Mouse (Mus musculus): Measurements from ENCODE around the gene Asxl2. TPM values are rescaled to one million over a fixed set of nuclear protein-coding genes. Genes with fewer than 3 reads are reported as not detected.
"Not testable (repeated sequence)": the region's sequence is repeated elsewhere in the genome, so short reads cannot be mapped to it uniquely, and the experiment has no call there.

Asxl2 gene
- polyA plus RNA-seq, 1 experiment from 2014 or later: 13.1 TPM

DNA sequence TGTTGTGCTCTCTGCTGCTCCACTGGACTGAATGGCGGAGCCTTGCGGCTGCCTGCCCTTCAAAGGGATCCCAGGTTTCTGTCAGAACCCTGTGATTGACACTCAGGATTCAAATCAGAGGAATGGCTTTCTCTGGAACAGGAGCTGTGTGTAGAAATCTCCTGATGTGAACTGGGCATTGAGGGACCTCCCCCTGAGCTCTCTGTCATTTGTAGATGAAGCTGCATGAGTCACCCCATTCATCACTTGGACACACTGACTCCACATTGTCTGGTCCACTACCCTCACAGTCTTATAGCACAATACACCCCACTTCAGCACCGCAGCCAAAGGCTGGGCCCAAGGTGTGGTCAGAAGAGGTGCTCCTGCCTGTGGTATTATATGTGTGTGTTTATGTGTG lies 21.0 kb upstream of the Asxl2 start:
- not testable (repeated sequence) for H3K4me3 ChIP-seq; H3K27me3 ChIP-seq (ENCODE audit: insufficient read depth, poor library complexity, severe bottlenecking); H3K27ac ChIP-seq; H3K9me3 ChIP-seq; H3K4me1 ChIP-seq (replicated peaks); DNase-seq (ENCODE audit: low spot score)
- WGBS: 45% methylated on average over 3 of the region's 3 CpGs
- H3K36me3 ChIP-seq: peaks cover 68% of the 10 kb centered on the region

- WGBS: 90% methylated on average over 6 of the region's 6 CpGs
- no peak overlapping the region for H3K27ac ChIP-seq
- no peaks in the 10 kb centered on the region for H3K4me1 ChIP-seq (replicated peaks)
- no peaks in the 10 kb centered on the region for H3K9me3 ChIP-seq
- no peaks in the 10 kb centered on the region for H3K27me3 ChIP-seq (ENCODE audit: insufficient read depth, poor library complexity, severe bottlenecking)
- no peak for DNase-seq (ENCODE audit: low spot score)
- H3K36me3 ChIP-seq: peaks cover 66% of the 10 kb centered on the region
- no peak overlapping the region for H3K4me3 ChIP-seq
Measured at GRCm38 (mm10) chr12:3406585-3406984, 20.1 kb upstream of the Asxl2 start.

GRCm38 (mm10) chr12:3414956-3415355 lies 11.7 kb upstream of the Asxl2 start:
- 91% methylated on average over 4 of the region's 4 CpGs for WGBS
- Histone ChIP-seq H3K36me3 (peaks cover 56% of the 10 kb centered on the region), H3K27ac (no peak overlapping the region), H3K27me3 (ENCODE audit: insufficient read depth, poor library complexity, severe bottlenecking) (no peaks in the 10 kb centered on the region), H3K4me1 (replicated peaks) (no peaks in the 10 kb centered on the region), H3K4me3 (no peak overlapping the region), H3K9me3 (peaks cover 6% of the 10 kb centered on the region; the same call in 1 of the 2 replicates)
- DNase-seq (ENCODE audit: low spot score): no peak

GRCm38 (mm10) chr12:3418761-3419160 lies 7.9 kb upstream of the Asxl2 start:
- Histone ChIP-seq H3K36me3 (peaks cover 80% of the 10 kb centered on the region), H3K27me3 (ENCODE audit: insufficient read depth, poor library complexity, severe bottlenecking) (no peaks in the 10 kb centered on the region), H3K9me3 (peaks cover 6% of the 10 kb centered on the region; the same call in 1 of the 2 replicates), H3K4me3 (no peak overlapping the region), H3K4me1 (replicated peaks) (no peaks in the 10 kb centered on the region), H3K27ac (no peak overlapping the region)
- 92% methylated on average over 3 of the region's 3 CpGs for WGBS
- DNase-seq (ENCODE audit: low spot score): no peak

DNA sequence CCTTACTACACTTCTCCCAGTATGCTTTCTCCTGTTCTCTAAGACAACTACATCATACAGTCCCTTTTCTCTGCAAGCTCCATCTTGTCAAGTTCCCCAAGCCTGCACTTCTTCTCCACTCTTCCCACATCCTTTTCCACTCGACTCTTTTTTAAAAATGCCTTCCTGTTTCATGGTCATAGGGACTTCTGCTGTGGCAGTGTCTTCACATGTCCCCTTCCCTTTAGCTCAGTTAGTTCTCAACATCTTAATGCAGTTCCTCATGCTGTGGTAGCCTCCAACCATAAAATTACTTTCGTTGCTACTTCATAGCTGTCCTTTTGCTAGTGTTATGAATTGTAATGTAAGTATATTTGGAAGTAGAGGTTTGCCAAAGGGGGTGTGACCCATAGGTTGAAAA lies 6.1 kb upstream of the Asxl2 start:
- Histone ChIP-seq H3K36me3 (peaks cover 69% of the 10 kb centered on the region), H3K9me3 (no peaks in the 10 kb centered on the region), H3K27me3 (ENCODE audit: insufficient read depth, poor library complexity, severe bottlenecking) (no peaks in the 10 kb centered on the region), H3K4me1 (replicated peaks) (peaks cover 14% of the 10 kb centered on the region), H3K4me3 (no peak overlapping the region), H3K27ac (no peak overlapping the region)
- no peak for DNase-seq (ENCODE audit: low spot score)
- WGBS: 90% methylated on average over 2 of the region's 2 CpGs

DNA sequence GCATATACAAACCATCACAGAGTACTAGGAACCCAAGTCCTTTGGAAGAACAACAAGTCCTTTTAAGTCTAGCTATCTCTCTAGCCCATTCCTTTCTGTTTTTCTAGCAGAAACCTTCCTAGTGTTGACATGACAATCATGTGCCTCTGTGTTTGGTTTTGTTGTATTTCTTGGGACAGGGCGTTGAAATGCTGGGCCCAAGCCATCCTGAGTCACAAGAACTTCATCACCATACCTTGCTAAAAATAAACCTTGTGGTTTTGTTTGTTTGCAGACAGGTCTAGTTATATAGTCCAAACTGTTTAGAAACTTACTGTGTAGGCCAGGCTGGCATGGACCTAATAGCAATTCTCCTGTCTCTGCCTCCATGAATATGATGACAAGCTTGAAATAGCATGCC lies 3.9 kb upstream of the Asxl2 start:
- Histone ChIP-seq H3K4me3 (no peak overlapping the region), H3K27me3 (ENCODE audit: insufficient read depth, poor library complexity, severe bottlenecking) (no peaks in the 10 kb centered on the region), H3K9me3 (no peaks in the 10 kb centered on the region), H3K4me1 (replicated peaks) (peaks cover 19% of the 10 kb centered on the region), H3K36me3 (peaks cover 48% of the 10 kb centered on the region), H3K27ac (no peak overlapping the region)
- DNase-seq (ENCODE audit: low spot score): no peak
- WGBS: 97% methylated on average over 1 of the region's 1 CpGs

DNA sequence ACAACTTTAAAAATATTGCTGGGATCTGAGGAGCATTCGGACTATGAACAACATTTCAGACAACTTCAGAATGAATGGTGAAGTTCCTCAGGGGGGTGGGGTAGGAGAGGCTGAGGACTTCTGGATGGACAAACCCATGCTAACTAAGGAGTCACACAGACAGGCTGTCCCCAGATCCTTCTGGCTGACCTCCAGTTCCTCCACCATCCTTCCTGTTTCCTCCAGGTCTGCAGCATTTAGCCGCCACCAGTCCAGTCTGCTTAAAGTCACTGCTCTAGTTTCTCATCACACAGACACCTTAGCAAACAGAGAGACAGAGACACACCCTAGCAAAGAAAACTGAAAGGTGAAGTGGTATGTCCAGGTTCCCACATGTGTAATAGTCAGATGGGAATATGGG lies 2.5 kb upstream of the Asxl2 start:
- Histone ChIP-seq H3K9me3 (no peaks in the 10 kb centered on the region), H3K36me3 (peaks cover 40% of the 10 kb centered on the region), H3K27ac (no peak overlapping the region), H3K4me1 (replicated peaks) (peaks cover 25% of the 10 kb centered on the region), H3K27me3 (ENCODE audit: insufficient read depth, poor library complexity, severe bottlenecking) (no peaks in the 10 kb centered on the region), H3K4me3 (no peak overlapping the region)
- WGBS: 89% methylated on average over 2 of the region's 2 CpGs
- no peak for DNase-seq (ENCODE audit: low spot score)

- WGBS: 49% methylated on average over 15 of the region's 15 CpGs
- peak; percentile 19 for DNase-seq (ENCODE audit: low spot score)
- H3K9me3 ChIP-seq: no peaks in the 10 kb centered on the region
- peaks cover 34% of the 10 kb centered on the region for H3K36me3 ChIP-seq
- peaks cover 25% of the 10 kb centered on the region for H3K4me1 ChIP-seq (replicated peaks)
- no peaks in the 10 kb centered on the region for H3K27me3 ChIP-seq (ENCODE audit: insufficient read depth, poor library complexity, severe bottlenecking)
- peak overlapping the region; percentile 76 for H3K4me3 ChIP-seq
- peak overlapping the region; percentile 97 for H3K27ac ChIP-seq
Measured at GRCm38 (mm10) chr12:3425375-3426341, 999 bp upstream of the Asxl2 start.

DNA sequence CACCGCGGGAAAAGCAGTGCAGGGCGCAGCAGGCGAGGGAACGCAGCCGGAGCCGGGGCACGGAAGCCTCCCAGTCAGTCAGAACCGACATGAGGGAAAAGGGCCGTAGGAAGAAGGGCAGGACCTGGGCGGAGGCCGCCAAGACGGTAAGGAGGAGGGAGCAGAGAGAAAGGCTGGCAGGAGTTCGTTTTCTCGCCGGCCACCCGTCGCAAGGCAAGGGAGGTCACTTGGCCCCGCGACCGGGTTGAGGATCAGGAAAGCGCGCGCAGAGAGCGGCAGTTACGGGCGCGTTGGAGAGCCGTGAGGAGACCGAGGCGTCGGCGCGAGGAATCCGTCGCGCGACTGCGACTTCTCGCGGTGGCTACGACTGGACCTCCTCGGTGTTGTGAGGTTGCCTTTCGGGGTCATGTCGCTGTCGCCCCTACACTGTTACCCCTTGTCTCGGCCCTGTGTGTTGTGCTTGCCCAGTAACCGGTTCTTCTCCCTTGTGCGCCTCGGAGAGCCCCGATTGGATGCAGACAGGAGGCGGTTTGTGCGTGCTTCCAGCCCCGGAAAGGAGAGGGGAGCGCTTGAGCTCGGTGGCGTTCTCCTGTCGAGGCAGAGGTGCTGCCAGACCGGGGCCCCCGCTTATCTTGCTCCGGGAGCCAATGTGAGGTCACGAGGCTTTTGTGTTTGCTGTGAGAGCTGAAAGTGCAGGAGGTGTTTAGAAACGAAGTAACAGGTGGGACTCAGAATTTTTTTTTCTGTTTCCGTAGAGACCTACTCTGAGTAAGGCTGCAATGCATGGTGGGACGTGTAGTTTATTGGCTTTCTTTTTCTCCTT lies 621 bp downstream of the Asxl2 start:
- Histone ChIP-seq H3K9me3 (no peaks in the 10 kb centered on the region), H3K36me3 (peaks cover 25% of the 10 kb centered on the region), H3K4me3 (peak overlapping the region; percentile 76), H3K27ac (peak overlapping the region; percentile 97), H3K27me3 (ENCODE audit: insufficient read depth, poor library complexity, severe bottlenecking) (no peaks in the 10 kb centered on the region), H3K4me1 (replicated peaks) (peaks cover 25% of the 10 kb centered on the region)
- peak; percentile 78 for DNase-seq (ENCODE audit: low spot score)
- under 1% methylated on average over 65 of the region's 65 CpGs for WGBS

DNA sequence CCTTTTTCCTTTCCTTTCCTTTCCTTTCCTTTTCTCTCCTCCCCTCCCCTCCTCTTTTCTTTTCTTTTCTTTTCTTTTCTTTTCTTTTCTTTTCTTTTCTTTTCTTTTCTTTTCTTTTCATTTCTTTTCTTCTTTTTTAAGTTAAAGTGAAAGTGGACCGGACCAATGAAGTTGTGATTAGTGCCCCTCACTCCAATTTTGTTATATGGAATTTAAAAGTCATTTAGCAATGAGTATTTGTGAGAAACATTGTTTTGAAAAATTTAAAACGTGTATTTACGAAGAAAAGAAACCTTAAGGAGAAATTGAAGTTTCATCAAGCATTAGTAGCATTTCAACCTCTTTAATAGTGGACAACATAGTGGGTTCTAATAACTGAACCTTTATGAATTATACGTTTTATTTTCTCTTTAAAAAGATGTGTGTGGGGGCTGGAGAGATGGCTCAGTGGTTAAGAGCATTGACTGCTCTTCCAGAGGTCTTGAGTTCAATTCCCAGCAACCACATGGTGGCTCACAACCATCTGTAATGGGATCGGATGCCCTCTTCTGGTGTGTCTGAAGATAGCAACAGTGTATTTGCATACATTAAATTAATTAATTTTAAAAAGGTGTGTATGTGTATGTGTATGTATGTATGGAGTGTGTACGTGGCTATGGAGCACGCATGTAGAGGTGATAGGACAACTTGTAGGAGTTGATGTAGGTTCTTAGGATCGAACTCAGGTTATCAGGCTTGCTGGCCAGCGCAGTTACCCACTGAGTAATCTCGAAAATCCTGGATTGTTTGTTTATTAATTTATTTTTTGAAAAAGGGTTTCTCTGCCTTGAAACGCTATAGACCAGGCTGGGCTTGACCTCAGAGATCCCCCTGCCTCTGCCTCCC lies 1.5 kb downstream of the Asxl2 start:
- WGBS: 66% methylated on average over 11 of the region's 11 CpGs
- Histone ChIP-seq H3K4me3 (peak overlapping the region; percentile 76), H3K27me3 (ENCODE audit: insufficient read depth, poor library complexity, severe bottlenecking) (no peaks in the 10 kb centered on the region), H3K27ac (peak overlapping the region; percentile 97; the same call in 1 of the 2 replicates), H3K9me3 (no peaks in the 10 kb centered on the region), H3K36me3 (peaks cover 17% of the 10 kb centered on the region), H3K4me1 (replicated peaks) (peaks cover 25% of the 10 kb centered on the region)
- DNase-seq (ENCODE audit: low spot score): no peak

DNA sequence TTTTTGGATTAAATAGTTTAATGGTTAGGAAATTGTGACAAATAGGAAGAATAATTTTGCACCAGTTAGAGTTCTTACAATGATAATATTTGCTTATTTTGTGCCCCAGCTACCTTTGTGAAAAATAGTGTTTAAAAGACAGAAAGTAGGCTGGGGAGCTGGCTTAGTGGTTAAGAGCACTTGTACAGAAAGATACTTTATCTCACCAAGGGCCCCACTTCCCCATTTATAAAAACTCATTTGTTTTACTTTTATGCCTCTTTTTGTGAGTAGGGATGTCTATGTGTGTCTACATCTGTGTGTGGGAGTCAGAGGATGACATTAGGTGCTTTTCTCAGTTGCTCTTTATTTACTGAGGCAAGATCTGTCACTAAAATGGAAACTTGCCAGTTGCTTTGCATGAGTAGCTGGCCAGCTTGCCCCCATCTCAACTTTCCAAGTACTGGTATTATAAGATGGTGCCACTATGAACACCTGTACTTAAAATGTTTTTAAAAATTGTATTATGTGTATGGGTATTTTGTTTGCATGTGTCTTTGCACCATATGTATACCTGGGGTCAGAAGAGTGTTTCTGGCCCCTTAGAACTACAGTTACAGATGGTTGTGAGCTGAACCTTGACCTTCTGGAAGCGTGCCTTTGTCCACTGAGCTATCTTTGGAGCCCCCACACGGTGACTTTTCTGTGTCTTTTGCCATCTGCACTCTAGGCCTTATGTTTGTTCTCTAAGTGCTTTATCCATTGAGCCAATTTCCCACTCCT lies 3.2 kb downstream of the Asxl2 start:
- Histone ChIP-seq H3K36me3 (peaks cover 27% of the 10 kb centered on the region; the same call in 1 of the 2 replicates), H3K4me3 (no peak overlapping the region), H3K27me3 (ENCODE audit: insufficient read depth, poor library complexity, severe bottlenecking) (no peaks in the 10 kb centered on the region), H3K4me1 (replicated peaks) (peaks cover 17% of the 10 kb centered on the region), H3K9me3 (no peaks in the 10 kb centered on the region), H3K27ac (no peak overlapping the region)
- 88% methylated on average over 2 of the region's 2 CpGs for WGBS
- DNase-seq (ENCODE audit: low spot score): no peak

GRCm38 (mm10) chr12:3430443-3430753 lies 3.7 kb downstream of the Asxl2 start:
- Histone ChIP-seq H3K4me3 (no peak overlapping the region), H3K27me3 (ENCODE audit: insufficient read depth, poor library complexity, severe bottlenecking) (no peaks in the 10 kb centered on the region), H3K36me3 (peaks cover 27% of the 10 kb centered on the region; the same call in 1 of the 2 replicates), H3K4me1 (replicated peaks) (peaks cover 12% of the 10 kb centered on the region), H3K27ac (no peak overlapping the region), H3K9me3 (no peaks in the 10 kb centered on the region)
- DNase-seq (ENCODE audit: low spot score): no peak
